Mouse (Mus musculus): ENCODE results near the gene Prph. TPM values are rescaled to one million over a fixed set of nuclear protein-coding genes. Genes with fewer than 3 reads are reported as not detected.
"Not testable (repeated sequence)": the region's sequence is repeated elsewhere in the genome, so short reads cannot be mapped to it uniquely, and the experiment has no call there.

Gene Prph
- total RNA-seq, 2 experiments from 2014 or later: 0.82 to 2.2 TPM

GRCm38 (mm10) chr15:99033498-99034270, 21.3 kb upstream of the Prph start:
- DNase-seq: no peak

DNA sequence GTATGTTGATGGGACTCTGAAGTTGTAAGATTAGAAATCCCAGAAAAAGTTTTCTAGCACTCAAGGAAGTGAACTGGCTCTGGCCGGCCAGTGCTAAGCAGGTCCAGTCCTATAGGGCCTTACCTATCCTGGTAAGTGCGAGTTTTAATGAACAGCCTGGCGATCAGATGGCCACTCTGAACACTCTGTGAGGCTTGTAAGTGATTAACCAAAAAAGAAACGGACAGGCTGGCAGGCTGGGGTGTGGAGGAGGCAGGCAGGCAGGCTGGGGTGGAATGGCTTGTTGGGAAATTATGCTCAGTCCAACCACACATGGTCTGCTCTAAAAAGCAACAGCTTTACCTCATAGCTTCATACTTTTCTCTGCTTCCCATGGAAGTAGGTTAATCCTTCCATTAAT, 19.5 kb upstream of the Prph start:
- no peak for DNase-seq

DNA sequence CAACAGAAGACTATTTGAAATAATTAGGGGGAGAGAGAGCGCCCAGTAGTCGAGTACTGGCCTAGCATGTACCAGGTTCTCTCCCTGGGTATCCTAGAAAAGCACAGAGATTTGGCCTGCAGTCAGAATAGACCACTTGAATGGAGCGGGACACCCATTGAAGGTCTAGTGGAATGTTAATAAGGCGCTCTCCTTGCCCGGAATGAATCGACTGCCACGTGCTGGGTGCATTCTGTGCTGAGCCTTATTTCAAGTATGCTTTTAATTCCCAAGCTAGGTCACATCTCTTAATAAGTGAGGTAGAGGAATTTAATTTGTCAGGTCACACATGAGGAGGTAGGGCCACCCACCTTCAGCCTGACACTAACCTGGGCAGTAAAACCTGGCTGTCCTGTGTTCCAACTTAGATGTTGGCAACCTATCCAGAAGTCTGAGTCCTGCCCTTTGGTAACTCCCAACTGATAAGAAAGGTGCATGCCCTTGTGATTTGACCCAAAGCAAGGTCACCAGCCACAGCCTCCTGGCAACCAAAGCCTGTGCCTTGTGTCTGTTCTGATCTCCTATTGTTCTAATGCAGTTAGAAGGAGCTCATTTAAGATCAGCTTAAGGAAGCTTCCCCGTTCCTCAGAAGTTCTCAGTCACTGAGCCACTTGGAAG, 18.6 kb upstream of the Prph start:
- no peak for DNase-seq

GRCm38 (mm10) chr15:99038025-99038424, 16.9 kb upstream of the Prph start:
- DNase-seq: no peak

GRCm38 (mm10) chr15:99038797-99039196, 16.2 kb upstream of the Prph start:
- DNase-seq: no peak

- no peak for DNase-seq
These were observed 15.7 kb upstream of the Prph start for GRCm38 (mm10) chr15:99039306-99039705.

GRCm38 (mm10) chr15:99039996-99040919, 14.7 kb upstream of the Prph start:
- no peak for DNase-seq

DNA sequence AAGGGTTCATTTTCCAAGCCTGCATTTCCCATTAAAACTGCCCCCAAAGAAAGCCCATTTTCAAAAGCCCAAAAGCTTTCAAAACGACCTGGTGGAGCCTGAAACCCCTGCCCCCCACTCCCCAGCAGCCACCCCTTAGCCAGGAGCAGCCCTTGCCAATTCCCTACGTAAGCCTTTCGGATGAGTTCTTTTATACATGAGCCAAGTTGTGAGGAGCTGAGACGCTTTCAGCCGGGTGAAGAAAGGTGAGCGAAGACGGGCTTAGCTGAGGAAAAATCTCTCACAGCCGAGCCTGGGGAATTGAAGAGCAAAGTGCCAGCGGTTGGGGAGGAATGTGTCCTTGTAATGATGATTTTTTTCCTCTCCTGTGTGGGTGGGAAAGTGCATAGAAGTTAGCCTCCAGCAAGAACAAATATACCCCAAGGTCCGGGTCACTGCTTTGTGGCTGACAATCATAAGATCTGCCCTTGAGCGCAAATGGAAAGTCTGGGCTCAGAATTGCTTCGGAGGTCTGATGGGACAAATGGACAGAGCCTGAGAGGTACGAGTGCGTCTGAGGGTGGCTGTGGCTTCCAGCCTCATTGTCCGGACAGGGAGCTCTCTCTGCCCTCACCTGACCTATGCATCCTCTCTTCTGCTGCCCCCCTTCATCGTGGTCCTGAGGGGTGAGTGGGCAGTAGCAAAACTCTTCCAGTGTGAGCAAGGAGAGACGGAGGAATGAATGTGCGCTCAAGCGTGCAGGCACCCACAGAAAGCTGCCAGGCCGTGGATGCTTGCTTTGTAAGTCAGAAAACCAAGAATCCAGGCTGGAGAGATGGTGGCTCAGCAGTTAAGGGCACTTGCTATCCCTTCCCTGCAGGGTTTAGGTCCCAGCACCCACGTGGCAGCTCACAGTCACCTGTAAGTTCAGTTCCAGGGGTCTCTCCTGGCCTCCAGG, 13.8 kb upstream of the Prph start:
- no peak for DNase-seq

DNA sequence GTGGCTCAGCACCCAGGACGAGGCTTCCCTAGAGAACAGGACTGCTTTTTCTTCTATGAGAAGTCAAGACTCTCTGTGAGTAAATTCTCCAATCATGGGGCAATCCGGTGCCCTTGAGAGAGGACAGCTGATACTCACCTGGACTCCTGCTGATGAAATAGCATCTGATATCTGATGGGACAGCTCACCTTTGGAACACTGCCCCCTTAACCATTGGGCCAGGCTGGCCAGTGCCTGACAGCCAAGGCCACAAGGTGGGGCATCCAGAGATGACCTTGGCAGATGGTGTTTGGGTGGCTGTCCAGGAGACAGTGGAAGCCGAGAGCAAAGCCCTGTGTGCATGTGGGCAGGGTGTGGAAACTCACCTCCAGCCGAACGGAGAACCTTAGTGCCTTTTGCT, 12.6 kb upstream of the Prph start:
- DNase-seq: no peak

DNA sequence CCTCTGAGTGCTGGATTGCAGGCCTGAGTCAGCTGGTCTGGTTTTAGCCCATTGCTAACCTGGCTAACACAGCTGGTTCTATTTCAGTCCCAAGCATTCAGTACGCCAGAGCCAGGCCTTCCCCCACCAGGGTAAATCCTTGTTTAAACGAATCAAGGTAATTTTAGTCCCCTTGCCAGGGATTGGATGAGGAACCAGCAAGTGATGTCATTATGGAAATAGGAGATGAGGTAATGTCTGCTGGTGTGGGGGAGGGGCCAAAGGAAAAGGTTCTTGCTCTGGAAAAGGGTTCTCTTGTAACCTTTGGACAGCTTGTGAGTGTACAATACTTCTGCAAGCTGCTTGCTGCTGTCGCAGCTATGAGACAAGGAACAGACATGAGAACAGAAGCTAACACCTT, 10.1 kb upstream of the Prph start:
- DNase-seq: no peak

DNA sequence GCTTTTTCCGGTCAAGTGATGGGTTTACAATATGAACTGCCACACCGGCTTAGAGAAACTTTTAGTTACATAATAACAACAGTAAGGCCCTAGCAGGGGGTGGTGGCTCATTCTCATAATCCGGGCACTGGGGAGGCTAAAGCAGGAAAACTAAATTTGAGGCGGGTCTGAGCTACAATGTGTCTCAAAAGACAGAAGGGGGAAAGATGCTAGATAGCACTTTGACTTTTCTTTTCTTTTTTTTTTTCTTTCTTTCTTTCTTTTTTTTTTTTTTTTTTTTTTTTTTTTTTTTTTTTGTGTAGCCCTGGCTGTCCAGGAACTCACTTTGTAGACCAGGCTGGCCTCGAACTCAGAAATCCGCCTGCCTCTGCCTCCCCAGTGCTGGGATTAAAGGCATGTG, 9.2 kb upstream of the Prph start:
- DNase-seq: not testable (repeated sequence)

GRCm38 (mm10) chr15:99049473-99050253, 5.3 kb upstream of the Prph start:
- peak in 1 of 2 experiments; percentile 49 for DNase-seq

DNA sequence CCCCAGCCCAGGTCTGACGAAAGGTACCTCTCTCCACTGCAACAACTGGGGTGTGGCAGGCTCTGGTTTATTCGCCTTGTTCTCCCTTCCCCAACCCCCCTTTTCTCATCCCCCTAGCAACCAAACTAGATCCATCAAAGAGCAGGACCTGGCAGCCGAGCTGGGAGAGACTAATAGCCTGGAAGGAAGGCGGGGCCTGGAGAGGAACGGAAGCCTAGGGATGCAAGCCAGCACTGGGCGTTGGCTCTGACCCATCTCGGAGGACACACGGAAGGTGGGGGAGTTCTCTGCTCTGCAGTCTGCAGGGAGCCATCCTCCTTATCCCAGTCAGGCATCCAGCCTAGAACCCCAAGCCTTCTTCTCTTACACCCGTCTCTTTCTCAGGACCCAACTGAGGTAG, 1.6 kb upstream of the Prph start:
- DNase-seq: no peak

DNA sequence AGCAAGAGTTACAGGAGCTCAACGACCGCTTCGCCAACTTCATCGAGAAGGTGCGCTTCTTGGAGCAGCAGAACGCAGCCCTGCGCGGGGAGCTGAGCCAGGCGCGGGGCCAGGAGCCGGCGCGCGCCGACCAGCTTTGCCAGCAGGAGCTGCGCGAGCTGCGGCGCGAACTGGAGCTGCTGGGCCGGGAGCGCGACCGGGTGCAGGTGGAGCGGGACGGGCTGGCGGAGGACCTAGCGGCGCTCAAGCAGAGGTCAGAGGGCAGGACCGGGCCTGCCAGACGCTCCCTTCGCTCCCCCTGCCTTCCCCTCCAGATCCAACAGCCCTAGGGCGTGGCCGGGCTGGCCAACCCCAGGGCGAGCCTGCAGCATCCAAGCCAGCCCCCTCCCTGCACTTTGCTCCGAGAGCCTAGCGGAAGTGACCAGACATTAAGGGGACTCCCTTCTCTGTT, 562 bp downstream of the Prph start:
- no peak for DNase-seq

- DNase-seq: no peak
These were observed 1.4 kb downstream of the Prph start for GRCm38 (mm10) chr15:99056332-99056731.

- DNase-seq: no peak
These were observed 10.7 kb downstream of the Prph start for GRCm38 (mm10) chr15:99065557-99066165.

- no peak for DNase-seq
These were observed 17.0 kb downstream of the Prph start for GRCm38 (mm10) chr15:99071988-99072387.

GRCm38 (mm10) chr15:99074019-99074599, 19.1 kb downstream of the Prph start, which contains the start of gene Troap:
Gene Troap (plus strand): TSS chr15:99074575.
- DNase-seq: no peak

DNA sequence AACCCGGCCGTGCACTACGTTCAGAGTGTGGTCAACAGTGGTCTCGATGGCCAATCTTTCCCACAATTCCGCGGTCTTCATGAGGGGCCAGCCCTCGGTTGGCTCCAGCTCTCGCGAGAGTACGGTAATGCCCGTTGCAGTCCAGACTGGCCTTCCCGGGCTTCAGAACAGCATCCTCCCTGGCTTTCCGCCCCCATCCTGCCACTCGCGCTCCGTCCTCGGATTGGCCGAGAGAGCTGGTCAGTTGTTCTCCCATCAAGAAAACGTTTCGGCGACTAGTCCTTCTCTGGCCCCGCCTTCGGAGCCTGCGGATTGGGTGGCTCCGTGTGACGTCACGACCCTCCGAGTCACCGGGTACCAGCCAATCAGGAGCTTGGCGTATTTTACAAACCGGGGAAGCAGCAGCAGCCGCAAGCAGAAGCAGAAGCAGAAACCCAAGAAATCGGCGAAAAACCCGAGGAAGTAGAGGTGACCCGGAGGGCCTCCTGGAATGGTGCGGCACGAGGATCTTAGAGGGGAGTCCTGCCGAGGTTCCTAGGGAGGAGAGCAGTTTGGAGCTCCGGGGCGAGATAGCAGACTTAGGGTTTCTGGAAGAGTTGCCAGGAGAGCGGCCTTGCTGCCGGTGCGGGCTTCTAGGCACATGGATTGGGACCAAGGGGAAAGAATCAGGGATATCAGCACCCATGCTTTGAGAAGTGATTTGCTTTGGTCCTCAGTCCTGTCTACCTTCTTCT, 19.8 kb downstream of the Prph start:
- peak; percentile 96 for DNase-seq
